Mouse (Mus musculus): ENCODE results near the gene Vat1l.
A peak's percentile ranks its signal among the peaks of the same experiment; 100 is the strongest.

The Vat1l gene

DNA sequence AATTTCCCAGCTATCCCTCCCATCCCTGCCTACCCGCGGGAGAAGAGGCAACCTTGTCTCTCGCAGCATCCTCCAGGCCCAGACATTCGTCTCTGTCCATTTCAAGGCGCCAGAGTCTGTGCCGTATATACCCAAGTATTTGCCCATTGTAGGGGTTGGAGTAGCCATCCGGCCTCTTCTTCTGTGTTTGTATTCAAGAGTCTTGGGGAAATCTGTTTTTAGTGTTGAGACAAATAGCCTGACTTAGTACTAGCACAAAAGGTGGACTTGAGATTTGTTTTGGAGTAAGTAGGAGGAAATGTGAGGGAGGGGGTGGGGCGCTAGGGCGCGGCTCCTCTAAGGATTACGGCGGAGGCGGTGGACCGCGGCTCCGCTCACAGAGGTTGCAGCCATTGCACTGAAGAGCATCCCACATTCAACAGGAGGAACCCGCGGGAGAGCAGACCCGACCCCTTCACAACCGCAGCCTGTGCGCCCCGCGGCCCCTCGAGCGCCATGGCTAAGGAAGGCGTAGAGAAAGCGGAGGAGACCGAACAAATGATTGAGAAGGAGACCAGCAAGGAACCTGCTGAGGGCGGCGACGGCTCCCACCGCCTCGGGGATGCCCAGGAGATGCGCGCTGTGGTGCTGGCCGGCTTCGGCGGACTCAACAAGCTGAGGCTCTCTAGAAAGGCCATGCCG is at the start of gene Vat1l:
TSS of gene Vat1l (plus strand) at position 392 of the 681 bp plus-strand sequence.
- peak; percentile 6 for DNase-seq

DNA sequence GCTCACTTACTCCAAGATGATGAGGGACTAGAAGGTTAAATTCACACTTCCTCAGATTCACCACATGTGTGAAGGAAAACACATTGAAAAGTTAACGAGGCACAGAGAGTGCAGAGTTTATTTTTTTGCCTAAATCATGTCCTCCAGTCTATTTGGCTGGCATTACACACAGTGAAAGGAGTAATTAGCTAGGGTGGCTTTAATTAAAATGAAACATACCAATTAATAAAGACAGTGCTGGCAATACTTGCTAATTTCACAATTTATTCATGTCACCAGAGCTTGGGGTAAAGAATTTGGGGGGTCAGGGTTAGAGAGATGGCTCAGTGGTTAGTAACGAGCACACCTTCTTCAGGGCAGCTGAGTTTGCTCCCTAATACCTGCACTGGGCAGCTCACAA is 46.8 kb upstream of the Vat1l start:
- no peak for DNase-seq

DNA sequence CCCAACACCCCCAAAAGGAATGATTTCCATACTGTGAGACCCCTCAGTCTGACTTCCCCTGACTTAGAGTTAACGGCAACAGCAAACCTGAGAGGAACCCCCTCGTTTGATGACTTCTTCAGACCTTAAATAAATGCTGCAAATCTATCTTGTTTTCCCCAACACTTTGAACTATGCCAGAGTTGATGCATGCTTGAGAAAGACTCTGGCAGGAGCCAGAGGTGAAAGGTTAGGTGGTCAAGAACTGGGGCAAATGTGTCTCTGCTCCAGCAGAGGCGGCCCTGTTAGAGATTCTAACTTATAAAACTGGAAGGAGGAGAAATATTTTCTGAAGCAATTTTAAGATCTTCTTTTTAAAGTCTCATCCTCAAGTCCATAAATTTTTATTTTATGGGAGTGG is 45.7 kb upstream of the Vat1l start:
- no peak for DNase-seq

GRCm38 (mm10) chr8:114163871-114164270 is 41.5 kb upstream of the Vat1l start:
- no peak for DNase-seq

GRCm38 (mm10) chr8:114164444-114165096 is 40.8 kb upstream of the Vat1l start:
- DNase-seq = no peak

DNA sequence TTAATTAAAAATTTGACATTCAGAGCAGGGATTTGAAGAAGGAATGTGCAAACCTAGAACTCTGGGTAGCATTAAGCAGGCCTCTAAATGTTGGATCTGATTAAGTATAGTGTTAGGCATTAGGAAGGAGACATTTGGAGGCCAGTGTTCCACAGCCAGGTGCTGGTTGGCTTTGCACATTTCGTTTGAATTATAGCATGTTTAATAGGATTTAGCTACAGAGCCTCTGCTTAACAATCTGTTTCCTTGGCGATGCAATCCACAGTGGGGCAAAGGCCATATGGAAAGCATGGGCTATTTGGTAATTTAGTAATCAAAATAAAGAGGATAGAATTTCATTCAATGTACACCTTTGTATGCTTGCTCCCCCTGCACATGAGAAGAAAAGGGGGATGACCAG is 39.7 kb upstream of the Vat1l start:
- no peak for DNase-seq

- DNase-seq = no peak
Measured at GRCm38 (mm10) chr8:114176721-114177120, 28.7 kb upstream of the Vat1l start.

- DNase-seq = no peak
Measured at GRCm38 (mm10) chr8:114193334-114193733, 12.1 kb upstream of the Vat1l start.

DNA sequence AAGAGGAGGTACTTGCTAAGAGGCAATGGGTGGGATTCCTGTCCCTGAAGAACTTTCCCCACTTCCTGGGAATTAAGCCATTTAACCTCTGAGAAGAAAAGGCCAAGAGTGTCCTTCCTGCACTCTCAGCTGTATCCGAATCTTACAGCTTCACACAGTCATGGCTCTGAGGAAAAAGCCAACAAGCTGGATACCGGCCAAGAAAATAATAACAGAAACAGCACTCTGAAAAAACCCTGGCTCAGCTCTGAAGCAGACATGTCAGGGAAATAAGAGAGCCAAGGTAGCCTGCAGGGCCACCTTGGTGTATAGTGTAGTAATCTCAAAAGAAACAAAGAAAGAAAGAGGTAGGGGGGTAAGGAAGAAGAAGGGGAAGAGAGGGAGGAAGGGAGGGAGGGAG is 6.4 kb upstream of the Vat1l start:
- no peak for DNase-seq

DNA sequence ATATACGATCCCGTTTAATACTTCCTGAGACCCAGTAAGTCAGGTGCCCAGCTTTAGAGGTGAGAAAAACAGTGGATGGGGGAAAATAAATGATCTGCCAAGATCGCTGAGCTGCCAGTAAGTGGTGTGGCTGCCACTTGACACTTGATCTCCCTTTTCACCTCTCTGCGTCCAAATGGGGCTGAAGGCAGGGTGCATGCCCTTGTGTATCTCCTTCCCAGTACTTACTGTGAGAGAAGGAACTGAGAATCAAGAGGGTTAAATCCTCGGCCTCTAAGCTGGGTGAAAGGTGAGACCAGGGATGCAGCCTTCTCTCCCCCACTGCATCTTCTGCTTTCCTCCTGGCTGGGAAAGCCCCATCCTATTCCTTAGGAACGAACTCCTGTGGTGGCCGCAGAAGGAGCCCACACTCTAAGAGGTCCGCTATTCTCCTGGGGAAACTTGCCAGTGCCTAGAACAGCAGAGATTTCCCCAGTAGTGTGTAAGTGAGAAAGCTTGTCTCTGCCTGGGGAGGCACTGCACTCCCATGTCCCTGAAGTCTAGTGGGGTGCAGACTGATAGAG is 1.1 kb downstream of the Vat1l start:
- no peak for DNase-seq

- no peak for DNase-seq
Measured at GRCm38 (mm10) chr8:114207026-114207425, 1.6 kb downstream of the Vat1l start.

DNA sequence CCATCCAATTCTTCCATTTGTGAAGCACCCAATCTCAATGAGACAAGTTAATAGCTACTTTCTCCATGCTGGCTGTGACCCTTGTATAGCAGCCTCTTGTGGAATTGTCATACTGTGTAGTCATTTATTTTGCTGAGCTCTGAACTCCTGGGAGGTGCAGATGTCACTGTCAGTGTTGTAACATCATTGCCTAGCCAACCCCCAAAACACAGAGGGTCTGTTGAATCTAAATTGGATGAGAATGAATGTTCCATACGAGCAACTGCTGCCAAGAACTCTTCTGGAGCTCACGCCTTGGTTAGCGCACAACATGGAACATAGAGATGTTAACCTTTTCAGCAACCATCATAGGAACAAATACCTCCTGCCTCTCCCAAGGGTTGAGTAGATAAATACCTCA is 15.4 kb downstream of the Vat1l start:
- no peak for DNase-seq

DNA sequence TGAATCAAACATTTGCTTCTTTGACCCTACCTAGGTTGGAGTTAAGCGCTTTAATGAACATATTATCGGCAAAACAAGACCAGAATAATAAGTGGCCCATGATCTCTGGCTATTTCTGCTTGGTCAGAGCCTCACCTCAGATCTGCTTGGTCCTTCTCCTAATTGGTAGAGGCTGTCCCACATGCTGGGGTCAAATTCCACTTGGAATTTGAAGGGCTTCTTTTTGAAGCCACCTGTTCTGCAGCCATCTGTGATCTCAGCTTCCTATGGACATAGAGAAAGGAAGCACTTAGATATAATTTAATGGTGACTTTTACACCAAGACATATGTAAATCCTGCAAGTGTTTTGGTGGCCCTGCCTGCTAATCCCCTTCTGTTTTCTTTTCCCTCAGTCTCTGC is 16.6 kb downstream of the Vat1l start:
- DNase-seq = no peak

GRCm38 (mm10) chr8:114224001-114224400 is 18.6 kb downstream of the Vat1l start:
- no peak for DNase-seq

DNA sequence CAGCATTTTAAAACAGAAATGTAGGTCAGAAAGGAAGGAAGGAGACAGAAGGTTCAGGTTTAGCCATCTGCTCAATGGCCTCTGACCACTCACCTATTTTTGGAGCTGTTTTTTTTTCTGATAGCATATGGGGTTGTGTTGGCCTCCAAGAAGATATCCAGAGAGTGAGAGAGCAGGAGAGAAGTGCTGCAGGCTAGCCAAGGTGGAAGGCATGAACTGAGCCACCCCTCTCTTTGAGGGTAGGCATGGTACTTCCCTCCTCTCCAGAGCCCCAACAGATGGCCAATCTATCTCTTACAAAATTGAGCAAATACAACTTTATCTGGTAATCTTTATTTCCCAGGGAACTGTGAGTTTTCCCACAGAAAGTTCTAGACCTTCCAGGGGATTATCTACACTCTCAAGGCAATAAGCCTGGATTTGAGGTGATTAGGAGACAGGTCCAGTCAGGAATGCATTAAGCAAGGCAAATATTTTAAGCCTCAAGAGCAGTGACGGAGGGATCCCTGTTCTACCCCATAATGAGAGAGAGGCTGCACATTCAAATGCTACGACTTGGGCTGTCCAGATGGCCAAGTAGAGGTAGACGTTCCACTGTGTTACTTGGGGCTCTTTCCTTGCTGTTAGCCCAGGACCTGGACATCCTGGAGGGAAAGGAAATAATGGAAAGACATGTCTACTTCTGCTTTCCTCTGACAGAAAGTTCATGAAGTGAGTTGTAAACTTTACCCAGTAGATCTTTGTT is 46.1 kb downstream of the Vat1l start:
- no peak for DNase-seq

- no peak for DNase-seq
Measured at GRCm38 (mm10) chr8:114258685-114259084, 53.3 kb downstream of the Vat1l start.

GRCm38 (mm10) chr8:114259713-114260355 is 54.4 kb downstream of the Vat1l start:
- DNase-seq = no peak

- DNase-seq = no peak
Measured at GRCm38 (mm10) chr8:114262331-114262730, 56.9 kb downstream of the Vat1l start.

DNA sequence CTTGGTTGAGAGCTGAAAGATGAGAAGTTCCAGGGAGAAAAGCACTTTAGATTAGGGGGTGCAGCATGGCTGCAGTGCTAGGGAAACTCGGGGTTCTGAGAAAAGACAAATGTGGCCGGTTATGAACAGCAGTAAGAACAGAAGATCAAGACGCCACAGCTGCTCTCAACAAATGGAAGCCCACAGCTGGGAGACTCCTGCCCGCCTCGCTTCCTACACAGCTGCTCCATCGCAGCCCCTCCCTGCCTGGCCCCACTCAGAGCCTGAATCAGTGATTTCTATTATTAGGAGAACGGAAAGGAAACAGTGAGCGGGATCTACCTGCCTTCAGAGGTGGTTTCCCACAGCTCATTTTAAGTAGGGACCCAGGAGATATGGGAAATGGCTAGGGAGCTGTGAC is 69.1 kb downstream of the Vat1l start:
- DNase-seq = no peak

DNA sequence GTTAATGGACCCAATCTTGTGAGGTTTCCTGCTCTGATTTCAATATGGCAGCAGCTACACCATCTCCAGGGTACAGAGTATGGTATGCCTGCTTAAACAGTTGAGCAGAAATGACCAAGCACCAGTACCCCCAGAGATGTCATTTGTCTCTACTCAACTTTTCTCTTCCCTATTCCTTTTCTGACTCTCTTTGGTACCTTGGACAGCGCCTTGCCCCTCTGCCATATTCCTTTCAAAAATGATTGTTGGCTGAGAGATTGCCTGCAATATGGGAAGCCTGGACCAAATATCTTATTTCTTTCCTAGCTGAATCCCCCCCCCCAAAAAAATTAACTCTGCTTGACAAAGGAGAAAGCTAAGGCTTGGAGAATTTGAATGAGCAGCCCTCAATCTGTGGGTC is 75.7 kb downstream of the Vat1l start:
- DNase-seq = no peak

- no peak for DNase-seq
Measured at GRCm38 (mm10) chr8:114294889-114295748, 89.7 kb downstream of the Vat1l start.

DNA sequence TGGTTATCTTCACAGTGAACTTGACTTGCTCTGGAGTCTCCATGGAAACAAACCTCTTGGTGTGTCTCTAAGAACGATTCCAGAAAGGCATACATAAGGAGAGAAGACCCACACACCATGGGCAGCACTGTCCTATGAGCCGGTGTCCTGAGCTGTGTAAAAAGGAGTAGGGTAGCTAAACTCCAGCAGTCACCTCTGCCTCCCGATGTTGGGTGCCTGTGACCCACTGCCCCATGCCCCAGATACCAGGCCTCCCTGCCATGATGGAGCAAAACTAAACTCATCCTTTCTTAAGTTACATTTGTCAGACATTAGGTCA is 90.3 kb downstream of the Vat1l start:
- no peak for DNase-seq

All from kidney, postnatal 10 days (tissue).